Mouse (Mus musculus): ENCODE results near the gene Zcchc2. TPM values are rescaled to one million over a fixed set of nuclear protein-coding genes. Genes with fewer than 3 reads are reported as not detected.
A peak's percentile ranks its signal among the peaks of the same experiment; 100 is the strongest.

Gene Zcchc2
- polyA plus RNA-seq, 1 experiment from 2014 or later: 1.4 TPM

- no peak for DNase-seq (ENCODE audit: low spot score)
- H3K4me1 ChIP-seq: peaks cover 51% of the 10 kb centered on the region
- 0 out of 2 replicates have a peak overlapping the region, but pooled peaks have one; percentile 92 for H3K27ac ChIP-seq
- 30% methylated on average over 17 of the region's 17 CpGs for WGBS
- peak overlapping the region; percentile 85 for H3K4me3 ChIP-seq
- H3K36me3 ChIP-seq: no peaks in the 10 kb centered on the region
- H3K9me3 ChIP-seq (replicated peaks): no peaks in the 10 kb centered on the region
- H3K27me3 ChIP-seq (ENCODE audit: low read depth, poor library complexity, severe bottlenecking): peaks cover 9% of the 10 kb centered on the region; the same call in 1 of the 2 replicates
Measured at GRCm38 (mm10) chr1:105991931-105992837, 2.0 kb downstream of the Zcchc2 start.

GRCm38 (mm10) chr1:105993196-105993595 is 3.0 kb downstream of the Zcchc2 start:
- WGBS: 13% methylated on average over 7 of the region's 7 CpGs
- H3K4me3 ChIP-seq: peak overlapping the region; percentile 85
- H3K36me3 ChIP-seq: no peaks in the 10 kb centered on the region
- no peak for DNase-seq (ENCODE audit: low spot score)
- H3K27ac ChIP-seq: peak overlapping the region; percentile 92
- no peaks in the 10 kb centered on the region for H3K9me3 ChIP-seq (replicated peaks)
- peaks cover 9% of the 10 kb centered on the region; the same call in 1 of the 2 replicates for H3K27me3 ChIP-seq (ENCODE audit: low read depth, poor library complexity, severe bottlenecking)
- peaks cover 47% of the 10 kb centered on the region for H3K4me1 ChIP-seq

DNA sequence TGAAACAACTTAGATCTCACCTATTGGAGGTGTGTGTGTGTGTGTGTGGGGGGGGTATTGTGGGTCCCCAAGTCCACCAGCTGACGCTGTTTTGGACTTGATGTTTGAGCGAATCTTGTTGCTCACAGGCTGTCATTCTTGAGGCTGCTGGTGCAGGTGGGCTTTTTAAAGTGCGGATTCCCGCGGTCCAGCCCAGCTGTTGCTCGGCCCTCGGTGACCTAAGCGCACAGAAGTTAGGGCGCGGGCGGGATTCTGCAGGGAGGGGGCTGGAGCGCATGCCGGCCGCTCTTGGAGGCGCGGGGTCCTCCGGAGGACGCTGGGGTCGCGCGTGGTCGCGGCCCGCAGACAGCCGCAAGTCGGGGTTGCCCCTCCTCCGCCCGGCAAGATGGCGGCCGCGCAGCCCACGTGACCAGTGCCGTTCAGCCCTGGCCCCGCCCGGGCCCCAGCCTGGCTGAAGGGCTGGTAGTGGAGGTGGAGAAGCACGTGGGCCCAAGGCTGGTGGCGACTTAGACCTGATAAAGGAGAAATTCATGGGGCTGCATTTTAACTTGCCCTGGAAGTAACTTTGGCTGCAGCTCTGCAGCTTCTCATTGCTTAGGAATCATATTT is 3.5 kb downstream of the Zcchc2 start:
- Histone ChIP-seq H3K36me3 (no peaks in the 10 kb centered on the region), H3K4me1 (peaks cover 45% of the 10 kb centered on the region), H3K9me3 (replicated peaks) (no peaks in the 10 kb centered on the region), H3K27ac (peak overlapping the region; percentile 92), H3K27me3 (ENCODE audit: low read depth, poor library complexity, severe bottlenecking) (peaks cover 9% of the 10 kb centered on the region; the same call in 1 of the 2 replicates), H3K4me3 (peak overlapping the region; percentile 85)
- DNase-seq (ENCODE audit: low spot score): peak; percentile 93
- under 1% methylated on average over 37 of the region's 37 CpGs for WGBS

DNA sequence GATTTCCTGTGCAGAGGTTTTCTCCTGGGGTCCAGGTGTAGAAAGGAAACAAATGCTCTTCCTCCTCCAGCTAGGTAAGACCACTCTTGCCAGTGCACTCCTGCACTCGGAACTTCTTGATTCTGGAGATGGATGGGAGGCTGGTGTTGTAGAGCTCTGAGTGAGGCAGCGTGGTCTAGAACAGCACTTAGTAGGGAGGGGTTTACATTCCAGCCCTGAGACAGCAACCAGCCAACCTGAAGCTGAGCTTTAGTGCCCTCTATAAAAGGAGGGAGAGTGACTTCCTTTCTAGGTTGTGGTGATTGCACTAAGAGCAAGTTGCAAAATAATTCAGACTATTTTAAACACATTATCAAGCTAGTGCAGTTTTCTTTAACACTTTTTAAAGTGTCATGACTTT is 5.8 kb downstream of the Zcchc2 start:
- H3K36me3 ChIP-seq: no peaks in the 10 kb centered on the region
- peaks cover 44% of the 10 kb centered on the region for H3K4me1 ChIP-seq
- 70% methylated on average over 2 of the region's 2 CpGs for WGBS
- no peaks in the 10 kb centered on the region for H3K9me3 ChIP-seq (replicated peaks)
- H3K27ac ChIP-seq: no peak overlapping the region
- no peak overlapping the region for H3K4me3 ChIP-seq
- peaks cover 9% of the 10 kb centered on the region; the same call in 1 of the 2 replicates for H3K27me3 ChIP-seq (ENCODE audit: low read depth, poor library complexity, severe bottlenecking)
- no peak for DNase-seq (ENCODE audit: low spot score)

DNA sequence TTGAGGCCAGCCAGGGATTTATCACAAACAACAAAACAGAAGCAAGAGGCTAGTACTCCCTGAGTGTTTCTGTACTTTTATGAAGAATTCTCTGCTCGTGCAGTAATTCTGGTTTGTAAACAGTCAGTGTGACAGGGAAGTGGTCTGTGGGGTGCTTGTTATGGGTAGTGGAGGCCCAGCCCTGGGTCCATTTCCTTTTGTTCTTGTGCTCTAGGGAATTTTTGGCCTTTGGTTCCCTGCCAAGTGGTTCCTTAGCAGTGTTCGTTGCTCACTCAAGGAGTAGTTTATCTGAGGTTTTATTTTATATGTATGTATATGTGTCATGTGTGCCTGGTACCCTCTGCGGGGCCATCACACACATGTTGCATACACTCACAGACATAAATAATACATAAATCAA is 7.1 kb downstream of the Zcchc2 start:
- Histone ChIP-seq H3K4me1 (peaks cover 31% of the 10 kb centered on the region), H3K9me3 (replicated peaks) (no peaks in the 10 kb centered on the region), H3K36me3 (no peaks in the 10 kb centered on the region), H3K4me3 (no peak overlapping the region), H3K27ac (no peak overlapping the region), H3K27me3 (ENCODE audit: low read depth, poor library complexity, severe bottlenecking) (peaks cover 4% of the 10 kb centered on the region; the same call in 1 of the 2 replicates)
- 79% methylated on average over 3 of the region's 3 CpGs for WGBS
- no peak for DNase-seq (ENCODE audit: low spot score)

GRCm38 (mm10) chr1:105999802-106000201 is 9.6 kb downstream of the Zcchc2 start:
- Histone ChIP-seq H3K4me1 (peaks cover 6% of the 10 kb centered on the region), H3K9me3 (replicated peaks) (no peaks in the 10 kb centered on the region), H3K4me3 (no peak overlapping the region), H3K36me3 (peaks cover 5% of the 10 kb centered on the region), H3K27me3 (ENCODE audit: low read depth, poor library complexity, severe bottlenecking) (no peaks in the 10 kb centered on the region), H3K27ac (no peak overlapping the region)
- no peak for DNase-seq (ENCODE audit: low spot score)
- WGBS: 96% methylated on average over 2 of the region's 2 CpGs

- no peaks in the 10 kb centered on the region for H3K4me1 ChIP-seq
- no peak overlapping the region for H3K27ac ChIP-seq
- H3K36me3 ChIP-seq: peaks cover 31% of the 10 kb centered on the region
- no peaks in the 10 kb centered on the region for H3K27me3 ChIP-seq (ENCODE audit: low read depth, poor library complexity, severe bottlenecking)
- H3K4me3 ChIP-seq: no peak overlapping the region
- 71% methylated on average over 1 of the region's 1 CpGs for WGBS
- DNase-seq (ENCODE audit: low spot score): no peak
- H3K9me3 ChIP-seq (replicated peaks): no peaks in the 10 kb centered on the region
Measured at GRCm38 (mm10) chr1:106007581-106007980, 17.4 kb downstream of the Zcchc2 start.

DNA sequence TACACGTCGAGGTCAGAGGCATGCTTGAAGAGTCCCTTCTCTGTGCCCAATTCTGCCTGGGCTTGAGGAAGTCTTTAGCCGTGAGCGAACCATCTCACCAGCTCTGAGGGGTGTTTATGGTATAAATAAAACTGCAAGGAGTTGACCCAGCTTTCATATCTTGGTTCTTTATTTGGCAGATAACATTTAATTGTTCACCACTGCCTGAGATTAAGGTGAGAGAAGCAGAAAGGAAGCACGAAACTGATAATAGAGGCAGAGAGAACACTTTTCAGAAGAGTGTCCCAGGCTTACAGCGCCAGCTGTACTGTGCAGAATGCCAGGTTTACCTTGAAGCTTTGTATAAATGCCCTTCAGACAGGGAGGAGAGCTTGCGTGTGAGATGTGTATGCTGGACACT is 20.9 kb downstream of the Zcchc2 start:
- H3K27ac ChIP-seq: no peak overlapping the region
- no peak overlapping the region for H3K4me3 ChIP-seq
- H3K36me3 ChIP-seq: peaks cover 26% of the 10 kb centered on the region
- no peaks in the 10 kb centered on the region for H3K4me1 ChIP-seq
- H3K9me3 ChIP-seq (replicated peaks): no peaks in the 10 kb centered on the region
- no peak for DNase-seq (ENCODE audit: low spot score)
- H3K27me3 ChIP-seq (ENCODE audit: low read depth, poor library complexity, severe bottlenecking): no peaks in the 10 kb centered on the region
- WGBS: 91% methylated on average over 7 of the region's 7 CpGs

GRCm38 (mm10) chr1:106013759-106014158 is 23.6 kb downstream of the Zcchc2 start:
- Histone ChIP-seq H3K36me3 (peaks cover 21% of the 10 kb centered on the region), H3K27me3 (ENCODE audit: low read depth, poor library complexity, severe bottlenecking) (no peaks in the 10 kb centered on the region), H3K4me3 (no peak overlapping the region), H3K4me1 (no peaks in the 10 kb centered on the region), H3K27ac (no peak overlapping the region), H3K9me3 (replicated peaks) (no peaks in the 10 kb centered on the region)
- DNase-seq (ENCODE audit: low spot score): no peak
- WGBS: 92% methylated on average over 2 of the region's 2 CpGs

DNA sequence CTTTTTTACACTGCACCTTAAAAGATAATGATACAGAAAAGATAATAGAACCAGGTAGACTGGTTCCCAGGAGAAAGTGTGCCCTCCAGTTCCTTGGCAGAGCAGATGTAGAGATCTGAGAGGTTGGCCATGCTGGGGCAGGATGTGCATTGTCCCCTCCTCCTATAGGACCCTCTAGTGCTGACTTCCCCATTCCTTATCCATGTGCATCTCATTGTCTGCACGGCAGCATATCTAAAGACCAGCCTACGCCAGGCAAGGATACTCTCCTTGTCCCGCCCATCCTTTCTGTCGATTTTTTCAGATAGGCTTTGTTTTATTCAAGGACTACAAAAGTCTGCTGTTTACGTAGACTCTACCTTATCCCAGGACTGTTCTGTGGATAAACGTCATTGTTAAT is 26.1 kb downstream of the Zcchc2 start:
- no peak overlapping the region for H3K27ac ChIP-seq
- no peak overlapping the region for H3K4me3 ChIP-seq
- DNase-seq (ENCODE audit: low spot score): no peak
- peaks cover 29% of the 10 kb centered on the region for H3K36me3 ChIP-seq
- WGBS: 90% methylated on average over 6 of the region's 6 CpGs
- no peaks in the 10 kb centered on the region for H3K9me3 ChIP-seq (replicated peaks)
- no peaks in the 10 kb centered on the region for H3K27me3 ChIP-seq (ENCODE audit: low read depth, poor library complexity, severe bottlenecking)
- no peaks in the 10 kb centered on the region for H3K4me1 ChIP-seq

DNA sequence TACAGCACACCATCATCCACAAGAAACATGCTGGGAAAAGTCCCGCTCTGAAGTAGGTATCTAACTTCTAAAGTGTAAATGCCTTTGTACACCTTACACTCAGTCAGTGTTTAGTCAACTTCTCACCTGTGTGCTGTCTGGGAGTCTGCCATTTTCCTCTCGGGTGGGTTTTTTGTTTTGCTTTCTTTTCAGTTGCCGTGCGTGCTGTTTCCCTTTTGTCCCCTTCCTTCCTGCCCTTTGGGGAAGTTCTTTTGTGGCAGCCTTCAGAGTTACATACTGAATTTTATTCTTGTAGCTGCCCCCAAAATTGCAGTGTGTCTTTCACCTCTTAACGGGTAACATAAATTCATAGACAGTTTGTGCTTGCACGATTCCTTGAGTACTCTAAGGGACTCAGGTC is 29.6 kb downstream of the Zcchc2 start:
- WGBS: 90% methylated on average over 6 of the region's 6 CpGs
- no peak for DNase-seq (ENCODE audit: low spot score)
- no peaks in the 10 kb centered on the region for H3K9me3 ChIP-seq (replicated peaks)
- H3K27me3 ChIP-seq (ENCODE audit: low read depth, poor library complexity, severe bottlenecking): no peaks in the 10 kb centered on the region
- no peak overlapping the region for H3K4me3 ChIP-seq
- peaks cover 46% of the 10 kb centered on the region for H3K36me3 ChIP-seq
- H3K4me1 ChIP-seq: no peaks in the 10 kb centered on the region
- no peak overlapping the region for H3K27ac ChIP-seq

GRCm38 (mm10) chr1:106022998-106023397 is 32.8 kb downstream of the Zcchc2 start:
- H3K9me3 ChIP-seq (replicated peaks): no peaks in the 10 kb centered on the region
- no peaks in the 10 kb centered on the region for H3K4me1 ChIP-seq
- no peak overlapping the region for H3K27ac ChIP-seq
- no peak overlapping the region for H3K4me3 ChIP-seq
- no peaks in the 10 kb centered on the region for H3K27me3 ChIP-seq (ENCODE audit: low read depth, poor library complexity, severe bottlenecking)
- DNase-seq (ENCODE audit: low spot score): no peak
- H3K36me3 ChIP-seq: peaks cover 47% of the 10 kb centered on the region
- 87% methylated on average over 1 of the region's 1 CpGs for WGBS

- Histone ChIP-seq H3K27ac (no peak overlapping the region), H3K9me3 (replicated peaks) (no peaks in the 10 kb centered on the region), H3K4me1 (no peaks in the 10 kb centered on the region), H3K27me3 (ENCODE audit: low read depth, poor library complexity, severe bottlenecking) (no peaks in the 10 kb centered on the region), H3K4me3 (no peak overlapping the region), H3K36me3 (peaks cover 47% of the 10 kb centered on the region)
- DNase-seq (ENCODE audit: low spot score): no peak
- 91% methylated on average over 2 of the region's 2 CpGs for WGBS
Measured at GRCm38 (mm10) chr1:106024254-106024653, 34.0 kb downstream of the Zcchc2 start.

Data from limb, embryonic 10.5 days (tissue).